Mouse (Mus musculus): ENCODE measurements around the gene Ppp2r1b.

Ppp2r1b gene

DNA sequence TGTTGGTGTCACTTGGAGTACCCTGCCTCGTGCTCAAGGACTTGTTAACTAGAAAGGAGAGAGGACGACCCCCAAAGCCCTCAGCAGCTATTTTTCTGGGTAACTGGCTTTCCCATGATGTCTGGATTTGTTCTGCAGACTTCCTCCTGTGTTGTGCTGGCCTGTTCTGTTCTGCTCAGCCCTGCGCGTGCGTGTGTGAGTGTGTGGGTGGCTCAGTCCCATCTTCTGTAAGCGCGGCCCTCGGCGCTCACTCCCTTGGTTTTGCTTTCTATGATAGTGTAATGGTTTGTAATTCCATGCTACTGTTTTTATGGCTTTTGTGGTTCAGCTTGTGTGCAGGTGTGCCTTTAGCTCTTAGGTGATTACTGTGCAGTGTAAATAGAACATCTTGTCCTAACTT is 28.1 kb downstream of the Ppp2r1b start:
- no peak for DNase-seq

DNA sequence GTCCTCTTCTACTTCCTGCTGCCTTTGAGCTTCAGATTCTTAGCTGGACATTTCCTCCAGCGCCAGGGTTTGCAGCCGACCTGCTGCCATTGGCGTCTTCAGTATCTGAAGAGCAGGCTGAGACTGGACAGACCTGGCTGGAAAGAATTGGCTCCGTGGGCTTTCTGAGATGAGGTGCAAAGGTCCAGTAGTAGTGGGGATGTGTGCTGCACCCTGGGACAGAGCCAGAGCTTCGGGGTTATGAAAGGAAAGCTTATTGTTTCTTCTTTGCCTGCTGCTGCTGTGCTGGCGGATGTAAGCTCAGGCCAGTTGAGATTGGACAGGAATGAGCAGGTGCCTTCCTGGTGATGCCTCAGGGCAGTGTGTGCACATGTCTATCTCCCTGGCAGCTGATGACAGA is 28.9 kb downstream of the Ppp2r1b start:
- DNase-seq = no peak

DNA sequence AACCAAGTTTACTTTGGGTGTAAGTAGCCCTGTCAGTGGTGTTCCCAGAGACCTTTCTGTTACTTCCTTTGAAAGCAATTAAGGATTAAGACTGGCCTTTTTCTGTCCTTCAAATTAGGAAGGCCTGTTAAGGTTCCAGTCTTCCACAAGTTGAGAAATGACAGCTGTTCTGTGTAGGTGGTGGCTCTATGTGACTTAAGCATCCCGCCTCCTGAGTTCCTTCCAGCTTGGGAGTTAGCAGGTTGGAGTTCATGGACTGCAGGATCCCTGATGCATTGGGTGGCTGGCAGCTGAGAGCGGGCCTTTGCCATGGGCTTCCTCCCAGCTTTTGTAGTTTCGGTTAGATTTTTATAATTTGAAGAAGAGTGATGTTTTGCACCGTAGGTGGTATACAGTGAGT is 30.4 kb downstream of the Ppp2r1b start:
- no peak for DNase-seq

- DNase-seq = no peak
Measured at GRCm38 (mm10) chr9:50876287-50876686, 31.2 kb downstream of the Ppp2r1b start.

GRCm38 (mm10) chr9:50877431-50877830 is 32.3 kb downstream of the Ppp2r1b start:
- DNase-seq = no peak

- no peak for DNase-seq
Measured at GRCm38 (mm10) chr9:50882183-50882582, 37.1 kb downstream of the Ppp2r1b start.

- DNase-seq = no peak
Measured at GRCm38 (mm10) chr9:50884093-50884492, 39.0 kb downstream of the Ppp2r1b start.

DNA sequence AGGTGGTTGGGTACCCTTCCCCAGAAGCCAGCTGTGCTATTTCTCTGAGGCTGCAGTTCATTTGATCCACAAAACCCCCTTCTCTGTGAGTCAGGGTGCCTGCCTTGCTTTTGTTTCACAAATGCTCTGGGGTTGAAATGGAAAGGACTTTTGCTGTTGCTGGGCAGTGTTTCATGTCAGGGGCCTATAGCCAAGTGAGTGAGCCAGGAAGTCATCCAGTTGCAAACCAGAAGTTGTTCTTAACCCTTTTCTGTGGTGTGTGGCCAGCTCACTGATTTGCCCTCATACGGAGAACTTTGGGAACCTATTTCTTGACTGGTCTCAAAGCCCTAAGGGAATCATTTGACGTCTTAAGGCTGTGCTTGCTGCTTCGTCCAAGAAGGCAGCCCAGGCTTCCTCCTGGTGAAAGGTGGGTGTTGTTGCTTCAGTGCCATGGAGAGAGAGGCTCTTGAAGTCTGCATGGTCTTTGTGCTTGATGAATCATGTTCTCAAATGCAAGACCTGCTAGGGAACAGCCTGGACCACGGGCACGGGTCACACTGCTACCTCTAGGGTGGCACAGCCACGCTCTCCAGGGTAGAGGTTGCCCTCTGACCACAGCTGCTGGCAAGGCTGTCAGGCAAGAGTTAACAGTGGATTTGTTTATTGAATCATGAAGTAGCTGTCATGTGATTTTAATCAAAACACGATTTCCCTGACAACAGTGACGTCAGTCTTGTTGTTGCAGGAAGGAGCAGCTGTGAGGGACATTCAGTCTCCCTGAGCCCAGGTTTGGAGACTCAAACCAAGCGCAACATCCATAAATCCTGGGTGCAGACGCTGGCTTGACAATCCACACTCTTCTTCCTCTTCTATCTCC is 39.9 kb downstream of the Ppp2r1b start:
- DNase-seq = no peak

- DNase-seq = no peak
Measured at GRCm38 (mm10) chr9:50885600-50885987, 40.5 kb downstream of the Ppp2r1b start.

- no peak for DNase-seq
Measured at GRCm38 (mm10) chr9:50886870-50887269, 41.8 kb downstream of the Ppp2r1b start.

GRCm38 (mm10) chr9:50887351-50887750 is 42.2 kb downstream of the Ppp2r1b start:
- DNase-seq = no peak

- DNase-seq = no peak
Measured at GRCm38 (mm10) chr9:50889211-50889610, 44.1 kb downstream of the Ppp2r1b start.

DNA sequence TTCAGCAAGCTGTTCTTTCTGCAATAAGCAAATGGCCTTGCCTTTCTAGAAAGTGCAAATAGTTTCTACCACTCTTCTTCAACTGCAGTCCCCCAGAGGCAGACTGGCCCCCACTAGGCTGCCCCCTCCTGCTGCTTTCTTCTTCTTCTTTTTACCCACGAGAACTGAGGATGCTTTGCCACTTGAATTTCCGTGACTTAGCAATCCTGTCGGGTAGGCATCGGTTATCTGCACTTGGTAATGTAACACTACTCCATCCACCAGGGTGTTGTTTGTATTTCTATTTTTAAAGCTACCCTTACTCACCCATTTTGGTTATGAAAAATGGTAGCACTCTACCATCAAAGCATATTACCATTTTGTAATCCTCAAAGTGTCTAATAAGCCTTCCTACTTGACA is 44.9 kb downstream of the Ppp2r1b start:
- DNase-seq = no peak

DNA sequence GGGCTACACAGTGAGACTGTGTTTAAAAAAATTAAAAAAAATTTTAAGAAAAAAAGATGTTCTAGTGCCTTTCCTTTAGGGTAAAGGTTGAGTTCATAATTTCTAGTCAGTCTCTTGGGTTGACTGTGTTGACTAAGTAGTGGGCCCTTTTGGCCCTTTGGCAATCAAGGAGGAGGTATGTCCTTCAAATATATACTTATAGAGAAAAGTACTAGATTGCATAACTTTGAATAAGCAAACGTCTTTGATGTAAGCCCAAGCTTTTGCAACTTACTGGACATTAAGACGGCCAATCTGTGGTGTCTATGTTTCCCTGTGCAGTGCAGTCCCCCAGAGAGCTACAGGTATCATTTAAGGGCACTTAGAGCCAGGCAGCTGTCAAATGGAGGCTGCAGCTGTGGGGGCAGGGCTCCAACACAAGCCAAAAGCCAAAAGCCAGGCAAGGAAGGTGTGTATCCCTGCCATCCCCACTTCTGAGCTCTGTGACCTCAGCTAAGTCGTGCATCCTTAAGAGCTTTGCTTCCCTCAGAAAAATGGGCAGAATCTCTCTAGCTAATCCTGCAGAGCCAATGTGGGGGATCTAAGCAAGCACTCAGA is 45.5 kb downstream of the Ppp2r1b start:
- DNase-seq = no peak

- peak; percentile 91 for DNase-seq
Measured at GRCm38 (mm10) chr9:50893665-50894064, 48.6 kb downstream of the Ppp2r1b start.

DNA sequence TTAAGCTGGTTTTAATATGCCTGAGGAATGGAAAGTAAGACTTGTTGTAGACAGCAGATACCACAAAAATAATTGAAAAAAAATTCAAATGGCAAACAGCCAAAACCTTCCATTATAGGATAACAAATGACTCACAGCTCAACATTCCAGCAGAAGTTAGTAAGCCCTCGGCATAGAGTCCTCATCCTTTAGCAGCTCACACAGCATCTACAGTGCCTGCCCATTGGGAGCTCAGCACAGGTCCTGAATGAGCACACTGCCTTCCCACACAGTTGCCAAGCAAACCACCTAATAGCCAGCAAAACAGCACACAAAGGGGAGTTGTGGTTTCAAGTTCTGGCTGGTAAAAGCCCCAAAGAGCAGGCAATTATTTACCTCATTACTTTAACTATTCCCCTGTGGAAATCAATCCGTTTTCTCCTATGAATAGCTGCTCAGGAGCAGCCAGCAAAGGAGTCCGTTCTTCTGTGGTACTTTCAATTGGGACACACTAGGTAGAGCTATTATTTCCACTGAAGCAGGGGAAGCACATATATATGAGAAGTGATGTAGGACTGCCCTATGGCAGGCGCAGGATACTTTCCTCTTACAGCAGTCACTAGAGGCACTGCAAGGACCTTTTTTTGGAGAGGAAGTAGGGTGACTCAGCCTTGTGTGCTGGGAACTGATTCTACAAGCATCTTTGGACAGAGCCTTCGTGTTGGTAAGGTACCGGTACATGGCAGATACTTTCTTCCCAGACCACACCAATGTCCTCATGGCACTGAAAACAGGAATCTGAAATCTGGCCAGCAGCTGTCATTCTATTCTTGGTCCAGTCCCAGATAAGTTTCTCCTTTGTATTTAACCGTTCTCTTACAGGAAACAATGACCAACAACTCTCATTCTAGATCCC is 55.2 kb downstream of the Ppp2r1b start:
- no peak for DNase-seq

DNA sequence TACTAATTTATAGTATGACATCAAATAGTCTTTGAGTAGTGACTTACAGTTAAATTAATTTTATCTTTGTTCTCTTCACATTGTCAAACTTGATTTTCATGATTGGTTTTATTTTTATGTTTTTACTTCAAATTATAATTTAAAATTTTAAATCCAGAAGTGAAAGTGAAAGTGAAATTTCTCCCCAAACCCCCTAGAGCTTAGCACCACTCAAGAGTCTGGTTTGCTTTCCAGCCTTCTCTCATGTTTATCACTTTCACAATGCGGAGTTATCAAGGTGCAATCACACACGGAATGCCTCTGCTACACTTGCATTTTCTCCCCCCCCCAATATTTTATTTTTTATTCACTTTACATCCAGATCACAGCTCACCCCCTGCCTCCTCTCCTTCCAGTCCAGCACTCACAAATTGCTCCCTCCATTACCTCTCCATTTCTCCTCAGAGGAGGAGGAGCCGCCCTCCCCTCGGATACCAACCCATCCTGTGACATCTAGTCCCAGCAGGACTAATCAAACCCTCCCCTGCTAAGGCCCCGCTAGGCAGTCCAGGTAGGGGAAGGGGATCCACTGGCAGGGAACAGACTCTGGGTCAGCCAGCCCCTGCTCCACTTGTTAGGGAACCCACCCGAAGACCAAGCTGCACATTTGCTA is 59.2 kb downstream of the Ppp2r1b start:
- DNase-seq = no peak

GRCm38 (mm10) chr9:50905321-50905720 is 60.2 kb downstream of the Ppp2r1b start:
- DNase-seq = no peak

DNA sequence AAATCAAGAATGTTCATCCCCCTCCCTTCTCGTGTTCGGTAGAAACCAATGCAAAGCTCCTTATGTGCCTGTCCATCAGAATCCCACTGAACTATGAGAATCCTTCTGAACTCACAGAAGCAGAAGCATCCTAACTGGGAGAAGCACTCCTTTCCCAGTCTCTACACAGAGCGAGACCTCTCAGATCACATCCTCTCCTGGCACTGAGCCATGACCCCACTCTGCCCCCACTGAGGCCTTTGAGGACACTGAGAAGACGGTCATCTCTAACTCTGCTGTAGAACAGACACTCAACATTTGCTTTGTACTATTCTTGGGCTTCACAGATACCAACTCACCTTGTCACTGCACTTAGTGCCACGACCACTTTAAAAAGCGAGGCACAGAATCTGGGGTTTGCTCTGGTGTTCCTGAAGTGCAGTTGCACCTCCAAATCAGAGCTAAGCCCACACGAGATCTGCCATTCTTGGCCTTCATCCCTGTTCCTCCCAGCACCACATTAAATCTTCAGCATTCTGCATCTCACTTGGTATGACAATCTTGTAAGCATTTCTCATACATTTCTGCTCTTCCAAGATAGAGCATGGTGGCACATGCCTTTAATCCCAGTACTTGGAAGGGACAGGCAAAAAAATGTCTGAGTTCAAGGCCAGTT is 66.9 kb downstream of the Ppp2r1b start:
- no peak for DNase-seq

DNA sequence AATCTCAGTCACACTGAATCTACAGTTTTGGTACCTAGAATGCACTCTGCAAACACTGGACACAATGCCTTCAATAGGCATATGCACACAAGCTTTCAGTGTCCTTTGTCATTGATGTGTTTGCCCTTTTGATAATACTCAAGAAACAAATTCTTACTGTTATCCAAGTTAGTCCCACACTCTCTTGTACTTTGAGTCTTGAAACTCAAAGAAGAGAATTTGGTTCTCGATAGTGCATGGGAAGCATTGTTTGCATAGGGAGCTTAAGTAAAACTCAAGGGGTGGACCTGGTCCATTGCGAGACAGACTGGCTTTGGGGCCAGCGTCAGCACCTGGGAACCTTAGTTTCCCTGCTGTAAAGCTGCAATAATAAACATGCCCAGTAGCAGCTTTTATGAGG is 73.0 kb downstream of the Ppp2r1b start:
- no peak for DNase-seq

DNA sequence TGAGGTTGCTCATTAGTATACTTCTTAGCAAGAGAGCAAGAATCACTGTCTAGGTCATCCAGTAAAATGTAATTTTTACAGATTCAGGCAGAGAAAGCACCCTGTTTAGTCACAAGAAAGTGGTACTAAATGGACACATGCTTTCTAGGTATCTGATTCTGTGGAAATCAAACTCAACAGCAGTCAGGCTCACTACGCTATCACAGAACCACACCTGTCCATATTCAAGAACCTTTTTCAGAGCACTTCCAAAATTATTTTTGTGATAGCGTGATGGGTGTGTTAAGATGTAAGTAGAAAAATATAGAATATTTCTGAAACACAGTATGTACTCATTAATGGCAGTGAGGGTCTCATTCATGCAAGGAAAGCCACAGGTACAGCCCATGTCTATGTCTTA is 74.5 kb downstream of the Ppp2r1b start:
- DNase-seq = no peak
